Mouse (Mus musculus) spleen, adult 2 months (tissue): ENCODE data around the gene Brd2.

ENCODE experiments used
- CTCF ChIP-seq: fragments of 200-500 bp; IDR thresholded peaks from 2 replicates; pipeline ENCODE4 v1.5.1; 2011; ENCODE audit warnings: mild to moderate bottlenecking, inconsistent platforms; ENCODE audit not compliant: insufficient read depth, insufficient read length, insufficient replicate concordance; ENCODE audit errors: extremely low read depth
- POLR2A ChIP-seq: fragments of 200-500 bp; IDR thresholded peaks from 2 replicates; pipeline ENCODE4 v1.6.1; 2011; ENCODE audit warnings: low read depth, low read length, inconsistent platforms

DNA sequence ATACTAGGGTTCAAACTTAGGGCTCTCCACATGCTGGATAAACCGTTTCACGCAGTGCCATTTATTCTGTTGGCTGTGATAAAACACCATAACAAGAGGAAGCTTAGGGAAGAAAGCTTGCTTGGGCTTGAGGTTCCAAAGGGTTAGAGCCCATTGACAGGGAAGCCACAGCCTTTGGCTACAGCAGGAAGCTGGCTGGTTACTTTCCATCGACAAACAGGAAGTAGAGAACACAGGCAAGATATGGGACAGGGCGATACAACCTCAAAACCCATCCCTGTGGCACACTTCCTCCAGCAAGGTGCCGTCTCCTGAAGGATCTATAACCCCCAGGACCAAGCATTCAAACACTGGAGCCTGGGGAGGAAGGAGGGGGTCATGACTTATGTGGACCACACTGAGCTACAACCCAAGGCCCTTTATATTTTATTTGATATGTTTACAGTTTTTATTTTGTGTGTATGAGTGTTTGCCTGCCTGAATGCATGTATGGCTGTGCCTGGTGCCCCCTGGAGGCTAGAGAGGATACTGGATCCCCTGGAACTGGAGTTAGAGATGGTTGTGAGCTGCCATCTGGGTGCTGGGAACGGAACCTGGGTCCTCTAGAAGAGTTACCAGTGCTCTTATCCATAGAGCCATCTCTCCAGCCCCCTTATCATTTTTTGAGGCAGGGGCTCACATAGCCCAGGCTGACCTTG is 42.7 kb upstream of the Brd2 start:
- TF ChIP-seq CTCF (no peak), POLR2A (no peak)
